Comparison of ENCODE assay signal across 8 mouse cellular contexts in genomic region chr6:117254620-117255228, GRCm38 (mm10).
DNase-seq lines count a peak whose midpoint lies in the region; ATAC-seq and TF ChIP-seq lines count a peak whose summit lies in the region.

No protein-coding gene starts in this region.

- H3K4me3 ChIP-seq in neural tube, embryonic 13.5 days = no peak overlapping the region
- no peak overlapping the region for H3K4me3 ChIP-seq in neural tube, embryonic 15.5 days (replicated peaks)
- no peak overlapping the region for H3K4me3 ChIP-seq in heart, embryonic 14.5 days (ENCODE audit: control insufficient read depth in 1 of 2, insufficient read depth in 1 of 2, low read depth in 1 of 2, low read length in 2 of 2)
- no peak overlapping the region for H3K4me3 ChIP-seq in midbrain, embryonic 15.5 days
- H3K4me3 ChIP-seq in thymus, adult 2 months (ENCODE audit: control insufficient read depth, insufficient read depth, low read length) = no peak overlapping the region

- TF ChIP-seq CTCF in thymus, adult 2 months (IDR thresholded peaks at IDR 0.05; ENCODE audit: borderline replicate concordance, control insufficient read depth, extremely low read depth, insufficient read depth, low read length, poor library complexity) = no peak

- peaks cover 4% of the 10 kb centered on the region for H3K4me1 ChIP-seq in neural tube, embryonic 13.5 days (replicated peaks)
- H3K4me1 ChIP-seq in neural tube, embryonic 15.5 days = 0 out of 2 replicates have a peak, but pooled peaks cover 3% of the 10 kb centered on the region
- H3K4me1 ChIP-seq in heart, embryonic 14.5 days (ENCODE audit: control insufficient read depth in 2 of 2, insufficient read depth in 2 of 2, low read length in 2 of 2) = peaks cover 29 to 47% of the 10 kb centered on the region in 2 experiments
- no peaks in the 10 kb centered on the region; the same call in 1 of the 2 replicates for H3K4me1 ChIP-seq in midbrain, embryonic 15.5 days
- no peaks in the 10 kb centered on the region for H3K4me1 ChIP-seq in thymus, adult 2 months (replicated peaks; ENCODE audit: control insufficient read depth, insufficient read depth, low read length)

- TF ChIP-seq POLR2A in thymus, adult 2 months (IDR thresholded peaks at IDR 0.05; ENCODE audit: control insufficient read depth, extremely low read depth, insufficient read depth, low read length, poor library complexity) = no peak

- H3K36me3 ChIP-seq in neural tube, embryonic 13.5 days = no peaks in the 10 kb centered on the region
- H3K36me3 ChIP-seq in neural tube, embryonic 15.5 days = no peaks in the 10 kb centered on the region
- no peaks in the 10 kb centered on the region for H3K36me3 ChIP-seq in heart, embryonic 14.5 days (ENCODE audit: control insufficient read depth, insufficient read depth, low read length)
- H3K36me3 ChIP-seq in midbrain, embryonic 15.5 days (replicated peaks) = no peaks in the 10 kb centered on the region
- no peaks in the 10 kb centered on the region for H3K36me3 ChIP-seq in thymus, adult 2 months (ENCODE audit: control insufficient read depth, insufficient read depth, low read length)

- peak; percentile 98 for DNase-seq in cerebellum, postnatal 10 days
- peak; percentile 75 for DNase-seq in layer of hippocampus, adult 9-11 months
- DNase-seq in thymus, adult 2 months = no peak
- no peak for DNase-seq in embryo, embryonic 11 days

- ATAC-seq in neural tube, embryonic 13.5 days (ENCODE audit: low read depth) = peak; percentile 61
- no peak for ATAC-seq in neural tube, embryonic 15.5 days (ENCODE audit: low FRiP score)
- peak; percentile 77 for ATAC-seq in heart, embryonic 14.5 days (ENCODE audit: insufficient number of reproducible peaks, insufficient read depth, low FRiP score, low read depth)
- ATAC-seq in midbrain, embryonic 15.5 days (replicated peaks) = peak; percentile 90

- H3K9ac ChIP-seq in neural tube, embryonic 13.5 days = no peak overlapping the region
- H3K9ac ChIP-seq in neural tube, embryonic 15.5 days (replicated peaks) = no peak overlapping the region
- H3K9ac ChIP-seq in heart, embryonic 14.5 days (ENCODE audit: low read length) = no peak overlapping the region
- no peak overlapping the region for H3K9ac ChIP-seq in midbrain, embryonic 15.5 days

- no peaks in the 10 kb centered on the region for H3K9me3 ChIP-seq in neural tube, embryonic 13.5 days
- H3K9me3 ChIP-seq in neural tube, embryonic 15.5 days (replicated peaks) = no peaks in the 10 kb centered on the region
- no peaks in the 10 kb centered on the region for H3K9me3 ChIP-seq in heart, embryonic 14.5 days (ENCODE audit: control insufficient read depth, low read length)
- no peaks in the 10 kb centered on the region for H3K9me3 ChIP-seq in midbrain, embryonic 15.5 days

- no peak overlapping the region for H3K27ac ChIP-seq in neural tube, embryonic 13.5 days (replicated peaks)
- H3K27ac ChIP-seq in neural tube, embryonic 15.5 days (replicated peaks) = no peak overlapping the region
- peak overlapping the region; percentile 20 to 62; a peak in 2 of 4 replicates for H3K27ac ChIP-seq in heart, embryonic 14.5 days (replicated peaks in 1 of 2; ENCODE audit: control insufficient read depth in 1 of 2, insufficient read depth in 1 of 2, low read depth in 2 of 2, low read length in 2 of 2)
- no peak overlapping the region for H3K27ac ChIP-seq in midbrain, embryonic 15.5 days
- no peak overlapping the region for H3K27ac ChIP-seq in thymus, adult 2 months (ENCODE audit: control insufficient read depth, insufficient read depth, low read length)

- H3K27me3 ChIP-seq in neural tube, embryonic 13.5 days = no peaks in the 10 kb centered on the region
- no peaks in the 10 kb centered on the region for H3K27me3 ChIP-seq in neural tube, embryonic 15.5 days (replicated peaks)
- H3K27me3 ChIP-seq in heart, embryonic 14.5 days (ENCODE audit: control insufficient read depth, insufficient read depth, low read length) = no peaks in the 10 kb centered on the region
- H3K27me3 ChIP-seq in midbrain, embryonic 15.5 days (replicated peaks) = no peaks in the 10 kb centered on the region
- H3K27me3 ChIP-seq in thymus, adult 2 months (ENCODE audit: control insufficient read depth, insufficient read depth, low read length) = no peaks in the 10 kb centered on the region

- WGBS in neural tube, embryonic 13.5 days = 69% methylated on average over 3 of the region's 3 CpGs
- WGBS in neural tube, embryonic 15.5 days = 75% methylated on average over 3 of the region's 3 CpGs
- 38% methylated on average over 3 of the region's 3 CpGs for WGBS in heart, embryonic 14.5 days
- WGBS in midbrain, embryonic 15.5 days = 57% methylated on average over 3 of the region's 3 CpGs
- 50% methylated on average over 3 of the region's 3 CpGs for WGBS in thymus, adult 2 months

- H3K4me2 ChIP-seq in neural tube, embryonic 13.5 days = no peak overlapping the region
- H3K4me2 ChIP-seq in neural tube, embryonic 15.5 days = no peak overlapping the region
- H3K4me2 ChIP-seq in heart, embryonic 14.5 days (ENCODE audit: low read length) = no peak overlapping the region
- H3K4me2 ChIP-seq in midbrain, embryonic 15.5 days = no peak overlapping the region

Comparison
In these comparisons a context has a peak if more than half of its experiments do, and no peak if none do; other contexts are left out.
1. H3K27ac ChIP-seq: peak in heart, embryonic 14.5 days (2 of 2); none in neural tube, embryonic 13.5 days (single experiment), neural tube, embryonic 15.5 days (single experiment), midbrain, embryonic 15.5 days (single experiment) and thymus, adult 2 months (single experiment).
2. DNase-seq: peak in cerebellum, postnatal 10 days (2 of 2) and layer of hippocampus, adult 9-11 months (single experiment); none in thymus, adult 2 months (single experiment) and embryo, embryonic 11 days (single experiment).